Mouse (Mus musculus): ENCODE measurements around the gene Slc6a16.

Gene Slc6a16

GRCm38 (mm10) chr7:45240633-45241388 is at the start of gene Slc6a16:
Gene Slc6a16 (plus strand): TSS chr7:45241085.
- no peak for DNase-seq (ENCODE audit: low read depth, low spot score)

DNA sequence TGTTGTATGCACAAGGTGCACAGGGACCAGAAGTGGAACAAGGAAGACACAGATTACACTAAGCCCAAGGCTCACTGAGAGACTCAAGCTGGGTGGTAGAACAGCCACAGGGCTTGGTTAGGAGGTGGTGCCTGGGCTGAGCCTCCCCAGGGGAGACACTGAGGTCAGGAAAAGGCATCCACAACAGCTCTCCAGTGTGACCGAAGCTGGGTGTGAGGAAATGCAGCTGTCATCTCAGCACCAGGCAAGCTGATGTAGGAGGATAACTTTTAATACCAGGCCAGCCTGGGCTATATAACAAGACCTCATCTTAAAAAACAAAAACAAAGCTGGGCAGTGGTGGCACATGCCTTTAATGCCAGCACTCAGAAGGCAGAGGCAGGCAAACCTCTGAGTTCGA is 49.7 kb upstream of the Slc6a16 start:
- no peak for DNase-seq (ENCODE audit: low read depth, low spot score)

- no peak for DNase-seq (ENCODE audit: low read depth, low spot score)
Observed at GRCm38 (mm10) chr7:45191803-45192363, 49.0 kb upstream of the Slc6a16 start.

DNA sequence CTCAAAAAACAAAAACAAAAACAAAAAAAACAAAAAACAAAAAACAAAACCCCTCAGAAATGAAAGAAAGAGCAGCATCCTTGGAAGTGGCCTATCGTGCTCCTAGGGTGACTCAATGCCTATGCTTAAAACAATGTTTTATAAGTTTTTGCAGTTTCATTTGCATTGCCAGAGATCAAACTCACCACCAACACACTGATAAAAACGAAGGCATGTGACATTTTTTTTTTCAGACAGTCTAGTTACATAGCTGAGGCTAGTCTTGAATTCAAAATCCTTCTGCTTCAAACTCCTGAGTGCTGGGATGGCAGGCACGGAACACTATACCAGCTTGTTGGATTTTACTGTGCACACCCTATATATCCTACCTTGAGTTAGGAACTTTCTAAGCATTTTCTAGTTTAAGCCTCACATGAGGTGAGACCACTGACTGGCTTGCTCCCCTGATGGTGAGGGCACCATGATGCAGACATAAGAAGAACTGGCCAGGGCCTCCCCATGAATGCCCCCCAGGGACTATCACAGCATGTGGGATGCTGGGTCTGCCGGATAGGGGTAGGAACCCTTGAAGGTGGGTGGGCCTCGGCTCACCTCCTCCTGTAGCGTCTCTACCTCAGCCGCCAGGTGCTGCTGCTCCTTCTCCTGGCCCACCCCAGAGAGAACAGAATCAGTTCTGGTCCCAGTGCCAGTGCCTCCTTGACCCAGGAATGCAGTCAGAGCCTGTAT is 48.1 kb upstream of the Slc6a16 start:
- DNase-seq (ENCODE audit: low read depth, low spot score): no peak

GRCm38 (mm10) chr7:45193406-45193805 is 47.5 kb upstream of the Slc6a16 start:
- DNase-seq (ENCODE audit: low read depth, low spot score): no peak

DNA sequence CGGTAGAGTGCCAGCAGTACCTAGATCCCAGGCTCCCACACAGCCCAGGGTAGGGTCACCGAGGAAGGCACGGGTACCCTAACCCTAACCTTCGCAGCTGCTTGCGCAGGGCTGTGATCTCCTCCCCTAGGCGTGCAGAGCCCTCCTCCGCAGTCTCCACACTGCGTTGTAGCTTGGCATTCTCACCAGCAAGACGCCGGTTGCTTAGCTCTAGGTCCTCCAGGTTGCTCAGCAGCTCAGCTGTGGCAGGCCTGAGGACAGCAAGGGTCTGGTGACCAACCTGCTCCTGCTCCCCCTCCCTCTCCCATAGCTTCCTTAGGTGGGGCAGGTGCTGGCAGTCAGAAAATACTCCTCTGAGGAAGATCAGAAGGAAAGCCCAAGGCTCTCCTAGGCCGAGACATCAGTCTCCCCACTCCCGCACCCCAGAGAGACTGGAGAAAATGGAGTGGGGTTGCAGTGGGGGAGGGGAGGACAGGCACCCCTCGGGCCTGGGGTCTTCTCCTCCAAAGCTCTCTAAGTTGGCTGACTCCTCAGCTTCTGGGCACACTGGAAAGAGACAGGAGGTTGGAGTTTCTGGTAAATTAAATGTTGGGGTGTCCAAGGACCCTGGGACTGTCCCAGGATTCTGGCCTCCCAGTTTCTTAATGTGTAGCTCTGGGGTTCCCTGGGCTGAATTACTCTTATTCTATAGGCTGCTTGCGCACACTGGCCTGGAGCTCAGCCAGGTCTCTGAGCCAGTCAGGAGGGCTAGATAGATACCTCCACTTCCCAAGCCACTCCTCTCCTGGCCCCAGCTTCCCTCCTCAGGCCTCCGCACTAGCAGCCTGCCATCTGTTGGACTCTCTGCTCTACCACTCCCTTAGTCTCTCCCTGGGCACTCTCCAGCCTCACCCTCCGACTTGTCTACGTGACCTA is 46.8 kb upstream of the Slc6a16 start:
- DNase-seq (ENCODE audit: low read depth, low spot score): no peak

DNA sequence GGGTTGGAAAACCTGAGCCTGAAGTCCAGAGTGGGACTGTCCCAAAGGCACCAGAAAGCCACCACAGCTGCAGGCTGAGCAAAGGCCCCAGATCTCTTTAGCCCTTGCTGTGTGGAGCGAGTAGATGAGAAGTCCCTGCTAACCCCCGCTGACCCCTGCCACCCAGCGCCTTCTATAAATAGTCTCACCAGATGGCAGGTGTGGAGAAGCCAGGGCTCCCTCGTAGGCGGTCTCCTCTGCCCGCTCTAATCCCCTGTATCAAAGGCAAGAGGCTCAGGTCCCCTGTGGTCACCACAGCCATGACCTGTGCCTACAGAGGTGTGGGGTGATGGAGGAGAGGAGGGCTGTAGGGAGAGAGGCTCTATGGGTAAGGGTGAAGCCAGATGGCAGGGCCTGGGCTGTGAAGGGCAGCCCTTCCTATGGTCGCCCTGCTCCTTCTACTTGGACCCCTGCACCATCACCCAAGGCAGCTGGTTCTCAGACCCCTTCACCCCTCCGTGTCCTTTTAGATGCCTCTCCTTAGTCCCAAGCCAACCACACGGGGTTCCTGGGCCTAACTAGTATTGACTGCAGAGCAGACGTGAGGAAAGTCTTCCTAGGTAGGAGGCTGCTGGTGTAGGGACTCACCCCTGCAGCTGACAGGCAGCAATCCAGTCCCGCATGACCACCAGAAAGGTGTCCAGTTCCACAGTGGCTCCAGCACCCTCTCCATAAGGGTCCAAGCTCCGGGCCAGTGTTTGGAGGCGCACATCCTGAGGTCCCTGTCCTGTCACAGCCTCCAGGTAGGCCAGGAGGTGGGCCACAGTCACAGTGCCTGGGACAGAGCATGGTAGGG is 45.3 kb upstream of the Slc6a16 start:
- DNase-seq (ENCODE audit: low read depth, low spot score): no peak

DNA sequence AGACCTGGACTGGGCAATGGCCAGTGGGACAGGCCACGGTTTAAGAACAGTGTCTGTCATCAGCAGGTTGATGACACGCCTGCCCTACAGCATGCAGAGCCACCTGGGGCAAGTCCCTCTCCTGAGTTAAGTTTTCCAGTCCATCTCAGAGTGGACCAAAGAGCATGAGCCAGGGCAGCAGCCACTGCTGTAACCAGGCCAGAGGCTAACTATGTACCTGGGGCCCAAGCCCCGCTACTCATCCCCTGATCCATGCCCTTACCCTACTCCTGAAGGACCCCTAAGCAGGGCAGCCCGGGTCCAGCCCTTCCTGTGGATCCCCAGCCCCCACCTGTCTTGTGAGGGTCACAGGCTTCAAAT is 44.7 kb upstream of the Slc6a16 start:
- no peak for DNase-seq (ENCODE audit: low read depth, low spot score)

DNA sequence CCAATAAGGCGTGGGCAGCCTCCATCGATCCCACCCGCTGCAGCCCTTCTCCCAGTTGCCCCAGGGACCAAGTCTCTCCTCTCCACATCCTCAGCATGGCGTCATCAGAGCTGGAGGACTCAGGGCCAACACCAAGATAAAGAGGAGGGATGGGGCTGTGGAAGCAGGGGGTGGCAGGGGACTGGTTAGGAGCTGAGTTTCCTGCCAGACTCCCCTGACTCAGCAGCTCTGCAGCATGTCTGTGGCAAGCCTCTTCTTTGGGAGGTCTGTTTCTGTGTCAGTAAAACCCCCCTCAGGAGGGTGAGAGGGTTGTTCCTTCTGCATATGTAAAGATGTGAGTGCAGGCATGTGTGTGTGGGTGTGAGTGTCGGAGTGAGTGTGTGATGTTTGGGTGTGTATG is 43.9 kb upstream of the Slc6a16 start:
- DNase-seq (ENCODE audit: low read depth, low spot score): no peak

DNA sequence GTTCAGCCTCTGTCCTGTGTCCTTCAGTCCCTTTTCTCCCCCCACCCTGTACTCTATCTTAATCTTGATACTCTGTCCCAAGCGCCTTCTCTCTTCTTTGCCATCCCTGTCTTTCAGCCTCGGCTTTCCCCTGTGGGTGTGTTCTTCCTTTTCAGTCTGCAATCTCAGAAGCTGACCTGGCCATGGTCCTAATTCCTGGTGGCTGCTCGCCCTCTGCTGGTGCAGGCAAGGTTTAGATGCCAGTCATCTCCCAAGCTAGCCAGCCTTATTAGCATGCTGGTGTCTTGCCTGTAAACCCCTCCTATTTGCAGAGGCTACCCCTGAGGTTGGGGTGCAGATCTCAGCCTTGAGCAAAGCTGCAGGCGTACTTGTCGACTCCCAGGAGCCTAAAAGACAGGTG is 42.5 kb upstream of the Slc6a16 start:
- no peak for DNase-seq (ENCODE audit: low read depth, low spot score)

DNA sequence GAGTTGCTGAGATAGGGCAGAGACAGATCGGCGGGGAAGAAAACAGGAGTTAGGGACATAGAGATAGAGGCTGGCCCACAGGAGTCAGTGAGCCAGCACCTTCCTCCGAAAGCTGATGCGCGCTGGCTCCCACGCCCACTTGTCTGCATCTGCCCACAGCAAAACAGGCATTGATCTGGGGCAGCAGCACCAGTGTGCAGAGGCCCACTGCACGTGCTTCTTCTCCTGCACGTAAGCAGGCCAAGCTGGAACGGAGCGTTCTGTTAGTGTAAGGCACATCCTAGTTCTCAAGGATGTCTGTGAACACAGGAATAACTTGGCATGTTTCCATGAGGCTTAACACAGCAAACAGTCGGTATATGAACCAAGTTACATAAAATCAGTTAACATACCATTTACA is 41.9 kb upstream of the Slc6a16 start:
- no peak for DNase-seq (ENCODE audit: low read depth, low spot score)

GRCm38 (mm10) chr7:45202654-45203053 is 38.2 kb upstream of the Slc6a16 start:
- no peak for DNase-seq (ENCODE audit: low read depth, low spot score)

GRCm38 (mm10) chr7:45204380-45205143 is 36.3 kb upstream of the Slc6a16 start, which contains the start of gene Ccdc155:
Gene Ccdc155 (minus strand): TSS chr7:45204892.
- peak; percentile 54 for DNase-seq (ENCODE audit: low read depth, low spot score)

GRCm38 (mm10) chr7:45208260-45208659 is 32.6 kb upstream of the Slc6a16 start:
- DNase-seq (ENCODE audit: low read depth, low spot score): no peak

DNA sequence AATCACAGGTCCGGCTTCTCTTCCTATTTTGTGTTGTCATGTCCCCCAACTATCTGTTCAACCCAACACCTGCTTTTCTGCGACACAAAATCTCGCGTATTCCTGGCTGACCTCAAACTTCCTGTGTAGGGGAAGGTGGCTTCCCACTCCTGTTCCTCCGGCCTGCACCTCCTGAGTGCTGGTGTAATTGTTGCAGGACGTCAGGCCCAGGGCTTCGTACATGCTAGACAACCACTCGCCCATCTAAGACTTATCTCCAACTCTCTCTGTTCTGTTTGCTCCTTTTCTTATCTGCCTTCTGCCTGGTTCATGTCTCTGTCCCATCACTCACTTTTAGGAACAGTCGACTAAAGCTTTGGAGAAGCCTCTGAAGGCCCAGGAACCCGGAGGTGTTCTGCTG is 29.8 kb upstream of the Slc6a16 start:
- DNase-seq (ENCODE audit: low read depth, low spot score): no peak

GRCm38 (mm10) chr7:45211851-45212251 is 29.0 kb upstream of the Slc6a16 start, which contains the start of gene Dkkl1:
Gene Dkkl1 (minus strand): TSS chr7:45212147.
- DNase-seq (ENCODE audit: low read depth, low spot score): peak; percentile 52

DNA sequence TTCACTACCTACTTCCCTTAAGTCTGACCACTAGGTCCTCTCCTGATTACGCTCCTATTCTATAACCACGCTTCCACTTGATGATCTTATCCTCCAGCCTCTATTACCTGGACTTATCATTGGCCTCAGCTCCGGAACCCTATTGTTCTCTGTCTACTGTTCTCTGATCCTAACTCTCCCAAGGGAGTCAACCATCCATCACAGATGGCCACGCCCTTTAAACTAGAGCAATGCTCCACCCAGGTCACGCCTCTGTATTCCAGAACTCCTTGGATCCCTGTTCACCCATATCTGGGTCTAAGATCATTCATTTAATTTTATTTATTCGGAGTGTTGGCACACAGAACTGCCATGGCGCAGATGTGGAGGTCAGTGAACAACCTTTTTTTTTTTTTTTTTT is 28.5 kb upstream of the Slc6a16 start:
- DNase-seq (ENCODE audit: low read depth, low spot score): peak; percentile 5

GRCm38 (mm10) chr7:45213708-45214107 is 27.2 kb upstream of the Slc6a16 start:
- no peak for DNase-seq (ENCODE audit: low read depth, low spot score)

- no peak for DNase-seq (ENCODE audit: low read depth, low spot score)
Observed at GRCm38 (mm10) chr7:45215673-45216441, 25.0 kb upstream of the Slc6a16 start, which contains the start of gene Tead2. Gene Tead2 (plus strand): TSS chr7:45215753.
